Mouse (Mus musculus) heart, embryonic 14.5 days (tissue): Measurements from ENCODE around the gene Nr4a1. TPM values are rescaled to one million over a fixed set of nuclear protein-coding genes. Genes with fewer than 3 reads are reported as not detected.

Experiments
- ATAC-seq: fragments of 200-750 bp; cut with Nextera tagmentation; 2 replicates; pipeline ENCODE4 v1.8.0; 2017; ENCODE audit warnings: low read depth, moderate TSS enrichment; ENCODE audit not compliant: insufficient number of reproducible peaks, insufficient read depth, low FRiP score
- H3K27ac ChIP-seq, 2 experiments: fragments of 200-500 bp in 1 of 2; fragments of 300-500 bp in 1 of 2; sonication (generic) in 1 of 2; replicated peaks in 1 of 2; 2 replicates each; pipeline ENCODE4 v1.5.1; 2012 to 2014; ENCODE audit warnings: low read depth in 2 of 2, low read length in 2 of 2, control low read depth in 1 of 2, mild to moderate bottlenecking in 1 of 2, mixed read lengths in 1 of 2; ENCODE audit not compliant: control insufficient read depth in 1 of 2, insufficient read depth in 1 of 2
- H3K27me3 ChIP-seq: fragments of 300-500 bp; sonication (generic); 2 replicates; pipeline ENCODE4 v1.6.1; 2014; ENCODE audit warnings: mild to moderate bottlenecking, low read length, control low read depth; ENCODE audit not compliant: control insufficient read depth, insufficient read depth
- H3K36me3 ChIP-seq: fragments of 300-500 bp; sonication (generic); 2 replicates; pipeline ENCODE4 v1.6.1; 2014; ENCODE audit warnings: mild to moderate bottlenecking, control low read depth, low read length, mixed read lengths; ENCODE audit not compliant: control insufficient read depth, insufficient read depth
- H3K4me1 ChIP-seq, 2 experiments: fragments of 200-500 bp in 1 of 2; fragments of 300-500 bp in 1 of 2; sonication (generic) in 1 of 2; 2 replicates each; pipeline ENCODE4 v1.6.1; 2012 to 2014; ENCODE audit warnings: low read length in 2 of 2, control low read depth in 1 of 2, mixed read lengths in 1 of 2; ENCODE audit not compliant: control insufficient read depth in 2 of 2, insufficient read depth in 2 of 2
- H3K4me2 ChIP-seq: fragments of 300-500 bp; sonication (generic); 2 replicates; pipeline ENCODE4 v1.6.1; 2014; ENCODE audit warnings: mild to moderate bottlenecking, low read length
- H3K4me3 ChIP-seq, 2 experiments: fragments of 200-500 bp in 1 of 2; fragments of 300-500 bp in 1 of 2; sonication (generic) in 1 of 2; 2 replicates each; pipeline ENCODE4 v1.5.1; 2012 to 2014; ENCODE audit warnings: low read length in 2 of 2, mild to moderate bottlenecking in 2 of 2, control low read depth in 1 of 2, low read depth in 1 of 2, moderate library complexity in 1 of 2; ENCODE audit not compliant: control insufficient read depth in 1 of 2, insufficient read depth in 1 of 2
- H3K9ac ChIP-seq: fragments of 300-500 bp; sonication (generic); 2 replicates; pipeline ENCODE4 v1.6.1; 2014; ENCODE audit warnings: mild to moderate bottlenecking, low read length
- H3K9me3 ChIP-seq: fragments of 300-500 bp; sonication (generic); 2 replicates; pipeline ENCODE4 v1.6.1; 2016; ENCODE audit warnings: low read length, control low read depth; ENCODE audit not compliant: control insufficient read depth
- WGBS: fragments of 180-500 bp; shearing (Covaris S2); extraction: QIAGEN DNeasy Blood & Tissue Kit; methylation state at CpG from one replicate; pipeline ENCODE4 v1.1.7; 2014; 5-methylcytosine and 5-hydroxymethylcytosine counted together
- polyA plus RNA-seq: library from polyadenylated mRNA; unstranded; fragments of >200 nt; fragmentation: Nextera tagmentation; extraction: Ambion mirVana; gene quantifications from 2 replicates; pipeline ENCODE4 v1.2.1, GENCODE M21; 2014

Gene Nr4a1
- polyA plus RNA-seq, 1 experiment from 2014 or later = 6.6 TPM

DNA sequence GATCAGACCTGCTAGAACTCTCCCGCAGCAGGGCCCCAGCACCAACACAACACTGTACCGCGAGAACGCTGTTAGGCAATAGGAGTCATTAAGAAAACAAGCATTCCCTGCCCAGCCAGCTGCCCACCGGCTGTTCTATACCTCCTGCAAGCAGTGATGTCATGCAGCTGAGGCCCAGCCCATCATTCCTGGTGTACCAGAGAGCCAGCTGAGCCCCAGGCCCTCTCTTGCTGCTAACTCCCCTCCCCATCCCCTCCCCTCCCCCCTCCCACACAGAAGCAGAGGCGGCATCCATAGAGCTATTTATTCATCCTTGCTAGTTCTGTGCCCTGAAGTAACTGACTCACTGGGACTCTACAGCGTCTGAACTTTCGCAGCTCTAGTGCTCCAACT lies 33.2 kb upstream of the Nr4a1 start:
- Histone ChIP-seq H3K4me3 (no peak overlapping the region), H3K4me2 (no peak overlapping the region), H3K9ac (no peak overlapping the region), H3K36me3 (no peaks in the 10 kb centered on the region), H3K27me3 (peaks cover 6% of the 10 kb centered on the region; the same call in 1 of the 2 replicates), H3K4me1 (peaks cover 0 to 24% of the 10 kb centered on the region in 2 experiments; a peak in 3 of 4 replicates), H3K27ac (no peak overlapping the region), H3K9me3 (no peaks in the 10 kb centered on the region)
- ATAC-seq = no peak
- 10% methylated on average over 8 of the region's 8 CpGs for WGBS

DNA sequence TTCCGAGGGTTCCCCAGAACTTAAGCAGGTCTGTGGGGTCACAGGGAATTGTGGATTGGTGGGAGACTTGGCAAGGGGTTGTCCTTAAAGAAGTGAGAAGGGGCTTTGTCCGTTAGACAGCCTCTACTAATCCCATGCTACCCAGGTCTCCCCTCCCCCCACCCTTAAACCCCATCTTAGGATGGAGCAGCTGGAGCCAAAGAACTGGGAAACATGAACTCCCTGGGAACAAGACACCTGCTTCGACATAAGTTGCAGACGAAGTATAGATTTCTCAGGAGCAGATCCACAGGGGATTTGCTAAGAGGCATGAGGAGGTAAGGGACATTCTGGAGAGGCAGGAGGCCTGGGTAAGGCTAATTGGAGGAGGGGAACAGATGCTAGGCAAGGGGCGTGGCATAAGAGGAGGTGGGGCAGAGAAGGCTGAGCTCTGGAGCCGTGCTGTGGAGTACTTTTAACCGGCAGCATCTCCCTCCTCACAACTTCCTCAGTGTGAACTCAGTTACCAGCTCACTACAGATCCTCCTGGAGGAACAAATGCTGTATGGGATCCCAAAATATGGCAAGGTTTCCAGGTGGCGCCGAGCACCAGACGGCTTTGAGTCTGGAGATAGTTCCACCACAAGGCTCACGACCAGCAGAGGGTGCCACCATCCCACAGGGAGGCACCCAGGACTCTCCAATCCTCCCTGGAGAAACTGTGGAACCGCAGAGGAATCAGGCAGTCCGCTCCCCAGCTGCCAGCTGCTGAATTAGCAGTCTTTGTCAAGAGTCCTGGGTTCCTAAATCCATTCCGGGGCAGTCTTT lies 32.6 kb upstream of the Nr4a1 start:
- Histone ChIP-seq H3K27ac (no peak overlapping the region), H3K9ac (peak overlapping the region; percentile 48), H3K27me3 (peaks cover 6% of the 10 kb centered on the region; the same call in 1 of the 2 replicates), H3K4me2 (peak overlapping the region; percentile 66), H3K4me1 (peaks cover 0 to 24% of the 10 kb centered on the region in 2 experiments; a peak in 3 of 4 replicates), H3K4me3 (peak overlapping the region; percentile 29 to 34), H3K36me3 (no peaks in the 10 kb centered on the region), H3K9me3 (no peaks in the 10 kb centered on the region)
- ATAC-seq = no peak
- WGBS = 3% methylated on average over 14 of the region's 14 CpGs

DNA sequence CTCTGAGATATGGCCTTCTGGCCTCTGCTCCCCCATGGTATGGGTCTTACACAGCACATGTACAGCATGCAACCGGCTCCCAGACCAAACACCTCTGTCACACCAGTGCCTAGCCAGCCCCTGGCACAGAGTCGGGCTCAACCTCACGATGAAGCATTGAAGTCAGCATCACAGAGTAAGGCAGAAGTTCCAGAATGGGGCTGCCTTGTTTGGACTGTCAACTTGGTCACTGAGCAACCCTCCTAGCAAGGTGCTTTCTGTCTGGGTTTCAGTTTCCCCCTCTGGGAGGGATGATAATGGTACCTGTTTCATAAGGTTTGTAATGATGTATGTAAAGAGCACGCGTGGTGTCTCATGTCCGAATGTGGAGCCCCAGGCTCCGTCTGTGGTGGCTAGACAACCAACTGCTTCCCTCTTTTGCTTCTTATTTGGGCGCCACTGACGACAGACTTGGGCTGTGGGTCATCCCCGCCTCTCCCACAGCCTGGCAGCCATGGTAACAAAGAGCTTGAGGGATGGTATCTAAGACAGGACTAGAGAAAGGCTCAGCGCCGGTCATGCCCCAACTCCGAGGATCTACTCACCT lies 31.1 kb upstream of the Nr4a1 start:
- Histone ChIP-seq H3K4me3 (no peak overlapping the region), H3K36me3 (0 out of 2 replicates have a peak, but pooled peaks cover 4% of the 10 kb centered on the region), H3K9me3 (no peaks in the 10 kb centered on the region), H3K27ac (no peak overlapping the region), H3K4me2 (no peak overlapping the region), H3K4me1 (peaks cover 0 to 29% of the 10 kb centered on the region in 2 experiments; a peak in 3 of 4 replicates), H3K27me3 (peaks cover 6% of the 10 kb centered on the region; the same call in 1 of the 2 replicates), H3K9ac (no peak overlapping the region)
- 44% methylated on average over 13 of the region's 13 CpGs for WGBS
- no peak for ATAC-seq

DNA sequence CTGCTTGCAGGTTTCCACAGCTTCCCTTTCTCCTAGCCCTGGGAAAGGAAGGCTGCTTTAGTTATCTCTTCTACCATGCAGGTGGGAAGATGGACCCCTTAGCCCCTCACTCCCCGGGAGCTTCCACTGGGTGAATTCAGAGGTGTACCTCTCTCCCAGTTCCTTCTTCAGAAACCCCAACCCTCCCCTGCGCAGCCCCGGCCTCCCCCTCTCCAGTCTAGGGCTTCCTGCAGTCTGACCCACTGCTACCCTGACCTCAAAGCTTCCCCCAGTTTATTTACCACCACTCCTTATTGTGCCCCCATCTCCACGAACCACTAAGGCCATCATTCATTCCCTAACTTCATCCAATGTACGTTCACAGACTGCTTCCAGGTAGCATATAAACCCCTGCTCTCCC lies 30.5 kb upstream of the Nr4a1 start:
- Histone ChIP-seq H3K9me3 (no peaks in the 10 kb centered on the region), H3K4me1 (peaks cover 5 to 35% of the 10 kb centered on the region in 2 experiments; a peak in 3 of 4 replicates), H3K9ac (peak overlapping the region; percentile 85; the same call in 1 of the 2 replicates), H3K36me3 (0 out of 2 replicates have a peak, but pooled peaks cover 4% of the 10 kb centered on the region), H3K4me3 (peak overlapping the region; percentile 56 to 74), H3K4me2 (peak overlapping the region; percentile 96), H3K27me3 (peaks cover 6% of the 10 kb centered on the region; the same call in 1 of the 2 replicates), H3K27ac (no peak overlapping the region)
- WGBS = 7% methylated on average over 5 of the region's 5 CpGs
- ATAC-seq = no peak

DNA sequence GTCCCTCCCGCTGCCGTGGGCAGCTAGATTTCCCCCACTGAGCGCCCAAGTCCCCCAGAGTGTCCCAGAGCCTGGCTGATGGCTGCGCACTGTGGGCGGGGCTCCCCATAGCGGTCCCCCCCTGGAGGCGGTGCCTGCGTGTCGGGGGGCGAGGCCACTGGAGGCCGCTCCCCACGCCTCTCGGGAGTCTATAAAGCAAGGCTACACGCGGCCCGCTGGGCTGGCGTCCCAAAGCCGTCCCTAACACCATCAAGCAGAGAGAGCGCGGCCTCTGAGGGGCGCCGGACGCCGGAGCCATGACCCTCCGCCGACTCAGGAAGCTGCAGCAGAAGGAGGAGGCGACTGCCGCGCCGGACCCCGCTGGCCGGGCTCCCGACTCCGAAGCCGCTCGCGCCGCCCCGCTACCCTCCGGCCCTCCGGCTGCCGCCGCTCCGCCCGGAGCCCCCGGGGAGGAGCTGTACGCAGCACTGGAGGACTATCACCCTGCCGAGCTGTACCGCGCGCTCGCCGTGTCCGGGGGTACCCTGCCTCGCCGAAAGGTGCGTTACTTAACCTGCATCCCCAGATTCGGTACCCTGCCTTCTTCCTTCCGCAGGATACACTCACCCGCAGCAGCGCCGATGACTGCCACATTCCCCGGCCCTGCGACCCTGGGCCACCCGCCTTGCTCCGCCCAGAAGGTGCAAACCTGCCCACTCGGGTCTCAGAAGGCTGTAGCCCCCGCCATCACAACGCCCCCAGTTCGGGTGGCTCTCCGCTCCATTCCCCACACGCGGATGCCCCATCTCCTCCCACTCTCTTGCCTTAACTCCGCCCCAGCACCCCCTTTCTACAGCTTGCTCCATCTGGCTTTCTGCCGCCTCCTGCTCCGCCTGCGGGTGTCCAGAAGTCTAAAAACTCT lies 29.8 kb upstream of the Nr4a1 start, which contains the start of gene Grasp:
Grasp (plus strand) TSS at position 183 of the 901 bp plus-strand sequence.
- Histone ChIP-seq H3K36me3 (peaks cover 8% of the 10 kb centered on the region), H3K4me3 (peak within 1 kb of the TSS; percentile 56 to 74), H3K4me1 (peaks cover 6 to 35% of the 10 kb centered on the region in 2 experiments; a peak in 3 of 4 replicates), H3K27me3 (peaks cover 6% of the 10 kb centered on the region; the same call in 1 of the 2 replicates), H3K9ac (peak within 1 kb of the TSS; percentile 85), H3K4me2 (peak within 1 kb of the TSS; percentile 96), H3K9me3 (no peaks in the 10 kb centered on the region), H3K27ac (peak within 1 kb of the TSS; percentile 41 to 81)
- ATAC-seq = peak; percentile 89
- under 1% methylated on average over 69 of the region's 77 CpGs for WGBS

DNA sequence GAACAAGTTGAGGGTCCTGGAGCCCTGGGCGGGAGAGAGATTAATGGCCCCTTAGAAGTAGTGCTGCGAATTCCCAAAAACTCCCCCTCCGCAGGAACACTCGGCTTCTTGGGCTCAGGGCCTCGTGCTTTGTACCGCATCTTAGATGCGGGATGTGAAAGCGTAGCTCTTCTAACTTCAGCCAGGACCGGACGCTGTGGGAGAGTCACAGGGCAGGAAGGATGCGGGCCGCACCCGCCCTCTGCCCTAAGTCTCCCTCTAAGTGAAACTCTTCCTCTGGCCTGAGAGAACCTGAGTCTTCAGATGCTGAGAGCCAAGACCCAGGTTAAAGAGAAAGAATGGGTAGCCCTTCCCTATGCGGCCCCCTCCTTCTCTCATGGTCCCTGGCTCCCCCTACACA lies 29.1 kb upstream of the Nr4a1 start:
- Histone ChIP-seq H3K4me2 (peak overlapping the region; percentile 96), H3K4me3 (peak overlapping the region; percentile 56 to 74), H3K27me3 (peaks cover 6% of the 10 kb centered on the region; the same call in 1 of the 2 replicates), H3K9me3 (no peaks in the 10 kb centered on the region), H3K9ac (peak overlapping the region; percentile 85), H3K36me3 (peaks cover 15% of the 10 kb centered on the region), H3K27ac (peak overlapping the region; percentile 41 to 81), H3K4me1 (peaks cover 6 to 35% of the 10 kb centered on the region in 2 experiments; a peak in 3 of 4 replicates)
- 12% methylated on average over 14 of the region's 14 CpGs for WGBS
- no peak for ATAC-seq

DNA sequence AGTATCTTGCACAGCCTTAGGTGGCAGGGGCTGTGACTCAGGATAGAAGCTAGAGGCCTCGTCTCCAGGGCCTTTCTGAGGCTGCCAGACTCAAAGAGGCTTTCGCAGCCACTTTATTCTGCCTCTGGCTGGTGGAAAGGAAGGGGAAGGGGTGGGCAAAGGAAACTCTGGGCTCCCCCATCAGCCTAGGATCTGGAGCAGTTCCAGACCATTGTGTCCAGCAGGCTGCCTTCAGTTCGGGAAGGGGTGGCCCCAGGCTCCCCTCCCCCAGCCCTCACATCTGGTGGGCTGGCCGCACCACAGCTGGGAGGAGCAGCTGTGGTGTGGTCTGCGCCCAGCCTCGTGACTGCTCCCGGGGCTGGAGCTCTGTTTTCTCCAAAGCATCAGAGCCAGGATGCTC lies 26.1 kb upstream of the Nr4a1 start:
- Histone ChIP-seq H3K36me3 (peaks cover 45% of the 10 kb centered on the region), H3K27ac (peak overlapping the region; percentile 76 to 83), H3K4me1 (peaks cover 6 to 21% of the 10 kb centered on the region in 2 experiments; a peak in 3 of 4 replicates), H3K9me3 (no peaks in the 10 kb centered on the region), H3K4me3 (no peak overlapping the region), H3K27me3 (peaks cover 6% of the 10 kb centered on the region; the same call in 1 of the 2 replicates), H3K9ac (peak overlapping the region; percentile 41; the same call in 1 of the 2 replicates), H3K4me2 (peak overlapping the region; percentile 30)
- ATAC-seq = peak; percentile 64
- 32% methylated on average over 7 of the region's 7 CpGs for WGBS
